Mouse (Mus musculus) left cerebral cortex, postnatal 10 days (tissue): ENCODE measurements around the gene 1700029H14Rik. TPM values are rescaled to one million over a fixed set of nuclear protein-coding genes. Genes with fewer than 3 reads are reported as not detected.

ENCODE experiments used
- DNase-seq, 2 experiments: peaks; one replicate each; pipeline ENCODE4 v3.0.0; 2021 to 2022; ENCODE audit warnings: low spot score in 2 of 2, mixed read lengths in 1 of 2; ENCODE audit errors: extremely low spot score in 1 of 2
- intact Hi-C: fragments of 180-260 bp; cut with DNase I; formaldehyde crosslinking; loops from one replicate; pipeline ENCODE4 v1.15.1; 2025
- total RNA-seq, 2 experiments: library from RNA; stranded (reverse); gene quantifications; 2 replicates each; pipeline ENCODE4 v1.2.3; 2021

The 1700029H14Rik gene
- total RNA-seq, 2 experiments from 2014 or later: 0.34 TPM; not detected in 1

- peak; percentile 90 to 96 for DNase-seq
- intact Hi-C loops: loop anchor here (2.0 to 5.0 kb wide), 2 partner anchors 126 to 202 kb away; partner anchors contain the start of gene Rasa3
Measured at GRCm38 (mm10) chr8:13550718-13551573, 11.3 kb downstream of the 1700029H14Rik start.

GRCm38 (mm10) chr8:13548831-13549230 is 13.4 kb downstream of the 1700029H14Rik start:
- peak in 1 of 2 experiments; percentile 66 for DNase-seq
- intact Hi-C loops: loop anchor here (5.0 kb wide), 2 partner anchors 57 to 137 kb away; partner anchors contain the start of gene Gas6

DNA sequence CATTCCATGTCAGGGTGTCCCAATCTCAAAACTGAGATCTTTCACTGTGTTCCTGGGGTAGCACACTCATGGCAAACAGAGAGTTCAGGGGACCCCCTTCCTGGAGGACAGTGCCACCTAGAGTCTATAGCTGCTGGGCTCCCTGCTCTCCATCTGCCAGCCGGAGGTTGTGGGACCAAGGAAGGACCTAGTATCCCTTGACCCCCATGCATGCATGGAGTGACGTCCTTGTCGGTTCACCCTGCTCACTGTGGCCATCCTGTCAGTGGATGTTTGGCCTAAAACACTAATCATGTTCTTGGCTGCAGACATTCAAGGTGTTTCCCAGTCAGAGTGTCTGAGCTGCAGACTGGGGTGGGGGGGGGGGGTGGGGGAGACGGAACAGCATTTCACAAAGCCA is 14.0 kb downstream of the 1700029H14Rik start:
- intact Hi-C loops: loop anchor here (5.0 kb wide), 2 partner anchors 56 to 136 kb away; partner anchors contain the start of gene Gas6
- DNase-seq: peak in 1 of 2 experiments; percentile 62

- intact Hi-C loops: loop anchor here (5.0 kb wide), 2 partner anchors 54 to 134 kb away; partner anchors contain the start of gene Gas6
- DNase-seq: no peak
Measured at GRCm38 (mm10) chr8:13546421-13546820, 15.8 kb downstream of the 1700029H14Rik start.

- DNase-seq: no peak
- intact Hi-C loops: no loop called here
Measured at GRCm38 (mm10) chr8:13541526-13541925, 20.7 kb downstream of the 1700029H14Rik start.

DNA sequence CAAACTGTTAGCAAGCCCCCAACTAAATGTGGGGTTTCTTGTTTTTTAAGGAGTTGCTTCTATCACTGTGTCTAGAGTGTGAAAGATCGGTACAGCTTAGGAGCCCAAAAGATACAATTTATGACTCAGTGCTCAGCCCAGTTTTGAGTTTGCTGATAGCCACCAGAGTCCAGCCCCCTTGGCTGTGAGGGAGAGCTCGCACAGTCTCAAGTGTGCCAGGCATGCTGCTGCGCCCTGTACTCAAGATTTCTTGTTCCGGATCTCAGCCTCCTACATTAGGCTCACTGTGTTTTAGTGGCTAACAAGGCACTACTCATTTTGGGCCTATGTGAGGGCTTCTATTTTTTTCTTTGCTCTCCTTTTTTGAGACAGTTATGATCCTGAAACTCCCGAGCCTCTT is 22.1 kb downstream of the 1700029H14Rik start:
- intact Hi-C loops: no loop called here
- DNase-seq: no peak

- intact Hi-C loops: no loop called here
- DNase-seq: peak; percentile 63 to 83
Measured at GRCm38 (mm10) chr8:13538821-13539220, 23.4 kb downstream of the 1700029H14Rik start.

DNA sequence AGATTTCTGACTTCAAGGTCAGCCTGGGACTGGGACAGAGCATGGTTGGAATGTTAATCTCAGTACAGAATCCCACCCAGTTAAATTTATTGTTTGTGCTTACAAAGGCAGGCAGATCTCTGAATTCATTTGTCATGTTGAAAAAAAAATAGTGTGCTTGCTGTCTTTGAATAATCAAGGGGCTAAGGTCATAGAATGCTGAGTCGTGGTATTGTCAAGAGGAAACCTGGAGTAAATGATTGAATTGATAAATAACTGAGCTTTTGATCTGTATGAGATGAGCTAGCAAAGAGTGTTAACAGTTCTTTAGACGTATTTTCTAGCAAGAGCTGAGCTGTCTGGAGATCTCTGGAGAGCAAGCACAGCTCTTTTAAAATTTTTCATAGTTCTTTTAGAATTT is 25.2 kb downstream of the 1700029H14Rik start:
- intact Hi-C loops: no loop called here

DNA sequence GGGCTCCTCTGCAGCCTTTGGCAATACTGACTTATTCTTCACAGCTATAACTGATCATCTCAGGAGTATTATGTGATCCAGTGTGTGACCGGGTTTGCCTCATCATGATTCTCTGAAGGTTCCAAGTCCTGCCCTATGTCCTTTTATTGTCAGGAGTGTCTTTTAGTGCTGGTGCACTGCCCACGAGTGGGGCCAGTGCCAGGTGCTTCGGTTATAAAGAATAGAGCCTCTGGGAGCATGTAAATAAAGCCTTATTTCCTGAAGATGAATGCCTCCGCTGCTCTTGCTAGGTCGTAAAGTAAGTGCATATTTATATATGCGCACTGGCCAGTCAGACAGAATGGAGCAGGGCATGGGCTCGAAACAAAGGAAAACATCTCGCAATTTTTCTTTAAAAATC is 29.1 kb downstream of the 1700029H14Rik start:
- intact Hi-C loops: no loop called here

More for the DNA sequence above, 25.2 kb downstream of the 1700029H14Rik start:
- no peak for DNase-seq

DNA sequence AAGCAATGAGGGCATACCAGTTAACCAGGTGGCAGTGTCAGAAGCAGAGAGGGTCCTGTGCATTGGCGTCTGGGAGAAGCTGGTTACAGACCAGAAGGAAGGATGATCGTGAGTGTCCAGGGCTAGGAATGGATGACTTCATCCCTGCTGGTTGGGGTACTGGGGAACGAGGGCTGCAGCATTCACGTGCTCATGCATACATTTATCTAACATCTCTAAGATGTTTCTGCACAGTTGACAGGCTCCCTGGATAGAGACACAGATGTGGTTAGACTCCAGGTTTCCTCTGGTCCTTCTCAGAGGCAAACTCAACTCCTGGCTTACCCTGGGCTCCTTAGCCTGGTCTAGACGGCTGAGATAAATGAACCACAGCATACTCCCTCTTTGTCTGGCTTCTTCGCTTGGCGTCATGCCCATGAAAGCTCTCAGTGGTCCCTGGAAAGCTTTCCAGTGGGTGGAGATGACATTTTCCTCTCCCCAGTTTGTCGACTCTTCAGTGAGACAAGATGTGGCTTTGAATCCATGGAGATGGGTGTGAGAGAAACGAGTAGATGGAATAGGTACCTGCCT is 30.6 kb downstream of the 1700029H14Rik start:
- DNase-seq: peak in 1 of 2 experiments; percentile 24
- intact Hi-C loops: no loop called here

More for the DNA sequence above, 29.1 kb downstream of the 1700029H14Rik start:
- DNase-seq: no peak

DNA sequence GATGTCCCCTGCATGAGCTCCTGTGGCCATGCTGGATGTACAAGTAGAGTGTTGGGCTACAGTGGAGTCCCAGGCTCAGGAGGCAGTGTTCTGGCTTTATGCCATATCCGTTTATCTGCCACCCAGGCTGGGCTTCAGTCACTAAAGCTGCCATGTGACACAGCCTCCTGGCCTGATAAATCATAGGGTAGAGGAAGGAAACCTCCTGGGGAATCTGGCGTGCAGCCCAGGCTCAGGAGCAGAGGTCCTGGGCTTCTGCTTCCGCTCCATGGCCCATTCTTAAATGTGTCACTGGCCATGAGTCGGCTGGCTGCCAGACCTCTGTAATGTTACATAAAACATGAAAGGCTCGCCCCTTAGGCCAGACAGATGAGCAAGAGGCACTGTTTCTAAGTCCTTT is 31.3 kb downstream of the 1700029H14Rik start:
- DNase-seq: peak; percentile 68 to 96
- intact Hi-C loops: no loop called here

DNA sequence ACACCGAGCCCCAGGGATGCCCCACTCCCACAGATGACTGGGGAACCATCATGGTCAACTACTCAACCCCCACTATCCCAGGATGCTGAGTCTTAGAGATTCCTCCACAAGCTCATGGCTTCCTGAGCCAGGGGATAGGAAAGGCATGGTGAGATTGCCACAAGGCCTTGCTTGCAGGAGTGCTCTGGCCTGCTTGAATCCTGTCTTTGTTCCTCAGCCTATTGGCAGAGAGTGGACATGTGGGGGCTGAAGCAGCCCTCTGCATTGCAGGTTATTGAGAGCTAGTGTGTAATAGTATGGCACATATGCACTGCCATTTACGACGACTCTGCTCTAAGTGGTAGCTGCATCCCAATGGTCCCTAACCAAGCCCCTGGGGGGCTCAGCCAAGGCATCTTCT is 31.9 kb downstream of the 1700029H14Rik start:
- intact Hi-C loops: no loop called here
- DNase-seq: no peak

- DNase-seq: peak; percentile 81 to 91
- intact Hi-C loops: no loop called here
Measured at GRCm38 (mm10) chr8:13529891-13530316, 32.4 kb downstream of the 1700029H14Rik start.

DNA sequence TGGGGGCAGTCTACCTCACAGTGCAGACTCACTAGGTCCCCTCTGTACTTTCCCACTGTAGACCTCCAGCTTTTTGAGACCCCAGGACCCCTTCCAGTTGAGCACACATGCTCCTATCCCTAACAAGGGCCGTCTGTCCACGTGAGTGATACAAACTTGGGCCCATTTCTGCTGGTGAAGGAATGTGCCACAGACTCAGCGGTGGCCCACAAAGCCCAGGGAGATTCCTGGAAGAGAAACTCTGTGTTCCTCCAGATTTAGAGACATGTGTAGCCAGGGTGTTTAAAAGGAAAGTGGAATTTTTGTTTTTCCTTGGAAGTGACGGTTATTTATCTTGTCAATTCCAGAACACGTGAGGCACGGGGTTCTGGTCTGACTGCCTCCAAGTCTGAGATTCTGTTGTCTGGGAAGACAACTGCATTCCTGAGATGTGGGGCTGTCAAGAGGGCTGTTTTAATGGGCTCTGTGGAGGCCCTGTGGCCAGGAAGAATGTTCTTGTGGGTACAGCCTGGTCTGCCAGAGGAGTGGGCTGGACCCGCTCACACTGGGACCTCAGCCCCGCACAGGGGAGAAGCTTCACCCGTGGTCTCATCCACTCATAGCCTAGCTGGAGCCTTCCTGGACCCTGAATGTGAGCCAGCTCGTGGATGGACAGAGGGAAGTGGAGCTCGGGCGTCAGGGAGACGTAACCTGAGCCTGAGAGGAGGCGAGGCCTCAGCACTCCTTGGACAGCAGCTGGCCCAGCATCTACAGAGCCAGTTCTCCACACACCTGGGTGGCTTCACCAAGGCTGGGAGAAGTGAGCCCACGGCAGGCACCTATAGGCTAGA is 33.0 kb downstream of the 1700029H14Rik start:
- DNase-seq: peak in 1 of 2 experiments; percentile 42
- intact Hi-C loops: no loop called here

DNA sequence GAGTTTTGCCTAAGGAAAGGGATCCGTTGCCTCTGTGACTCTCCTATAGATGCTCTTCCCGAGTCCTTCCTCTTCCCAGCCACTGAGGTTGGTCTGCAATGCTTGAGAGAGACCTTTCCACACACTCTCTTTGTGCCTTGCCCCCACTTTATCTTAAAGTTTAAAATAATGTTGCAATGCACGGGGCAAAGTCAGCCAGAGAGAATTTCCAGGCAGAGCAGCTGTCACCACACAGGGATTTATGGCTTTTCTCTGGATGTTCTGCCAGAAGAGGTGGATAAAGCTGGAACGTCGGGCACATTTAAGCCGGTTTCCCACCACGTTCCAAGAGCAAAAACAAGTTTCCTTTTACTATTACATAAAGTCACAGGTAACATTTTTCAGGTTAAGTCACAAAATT is 40.9 kb downstream of the 1700029H14Rik start:
- no peak for DNase-seq
- intact Hi-C loops: no loop called here

DNA sequence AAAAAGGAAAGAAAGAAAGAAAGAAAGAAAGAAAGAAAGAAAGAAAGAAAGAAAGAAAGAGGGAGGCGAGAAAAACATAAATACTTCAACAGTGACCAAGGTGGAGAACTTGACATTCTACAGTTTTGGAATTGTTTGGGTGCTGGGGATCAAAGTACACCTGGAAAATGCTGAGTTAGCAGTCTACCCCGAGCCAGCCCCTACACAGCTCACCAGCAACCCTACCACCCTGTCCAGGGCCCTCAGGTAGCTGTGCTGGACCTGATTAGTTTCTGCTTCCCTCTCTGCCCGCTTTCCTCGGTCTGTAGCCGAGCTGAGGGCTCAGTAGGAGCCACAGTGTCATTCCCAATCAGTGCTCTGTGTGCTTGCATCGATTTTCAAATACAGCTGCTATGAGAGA is 41.9 kb downstream of the 1700029H14Rik start:
- DNase-seq: no peak
- intact Hi-C loops: no loop called here

DNA sequence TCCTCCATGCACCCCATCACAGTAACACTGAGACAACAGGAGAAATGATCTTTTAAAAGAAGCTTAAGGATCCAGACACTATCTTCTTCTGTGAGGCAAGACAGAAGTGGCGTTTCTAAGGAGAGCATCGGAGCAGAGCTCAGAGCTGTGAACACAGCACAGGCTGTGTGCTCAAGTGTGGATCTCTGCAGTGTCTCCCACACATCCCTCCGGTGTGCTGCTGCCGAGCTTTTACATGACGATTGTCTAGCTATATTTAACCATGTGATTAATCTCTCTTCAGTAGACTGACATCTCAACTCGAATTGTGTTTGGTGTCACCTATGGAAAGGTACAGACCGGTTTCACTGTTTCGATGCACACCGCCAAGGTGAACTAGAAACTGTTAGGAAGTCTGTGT is 42.8 kb downstream of the 1700029H14Rik start:
- intact Hi-C loops: no loop called here
- peak in 1 of 2 experiments; percentile 32 for DNase-seq

DNA sequence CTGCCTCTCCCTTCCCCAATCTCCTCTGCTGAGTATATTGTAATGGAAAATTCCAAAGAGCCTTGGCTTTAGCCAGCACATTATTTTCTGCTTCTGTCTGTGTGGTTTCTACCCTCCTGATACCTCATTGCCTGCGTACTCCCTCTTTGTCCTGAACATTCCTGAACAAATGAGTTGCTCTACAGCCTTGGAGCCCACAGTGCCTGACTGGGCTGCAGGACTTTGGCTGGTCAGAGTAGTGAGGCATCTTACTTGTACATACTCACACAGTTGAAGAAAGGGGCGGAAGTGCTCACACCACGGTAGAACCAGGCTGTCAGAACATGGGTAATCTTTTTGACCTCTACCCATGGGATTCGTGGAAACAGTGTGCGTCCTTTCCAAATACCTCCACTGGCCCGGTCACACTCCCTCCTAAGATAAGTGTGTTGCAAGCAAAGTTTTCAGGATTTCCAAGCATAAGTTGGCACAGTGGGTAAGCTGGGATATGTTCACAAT is 44.9 kb downstream of the 1700029H14Rik start:
- intact Hi-C loops: no loop called here
- no peak for DNase-seq

GRCm38 (mm10) chr8:13516728-13517127 is 45.5 kb downstream of the 1700029H14Rik start:
- intact Hi-C loops: no loop called here
- DNase-seq: no peak
